Mouse (Mus musculus) CH12.LX (cell line): ENCODE data around the gene Notum. TPM values are rescaled to one million over a fixed set of nuclear protein-coding genes. Genes with fewer than 3 reads are reported as not detected.

ENCODE experiments used
- DNase-seq: peaks from one replicate; pipeline ENCODE4 v3.0.0-alpha.2; 2013; ENCODE audit errors: extremely low read depth
- H3K27ac ChIP-seq: 2 replicates; pipeline ENCODE4 v1.5.1; 2012; ENCODE audit warnings: low read depth, mild to moderate bottlenecking, control low read depth, moderate library complexity; ENCODE audit not compliant: insufficient read depth
- H3K27me3 ChIP-seq: replicated peaks from 2 replicates; pipeline ENCODE3; 2012; ENCODE audit warnings: inconsistent platforms
- H3K36me3 ChIP-seq, 2 experiments: replicated peaks in 1 of 2; 2 replicates each; pipeline versions ENCODE3 to v1.6.1; 2012; ENCODE audit warnings: inconsistent platforms in 1 of 2, low read length in 1 of 2, mild to moderate bottlenecking in 1 of 2, mixed read lengths in 1 of 2, moderate library complexity in 1 of 2; ENCODE audit not compliant: control insufficient read depth in 1 of 2, insufficient read depth in 1 of 2
- H3K4me1 ChIP-seq, 2 experiments: 2 replicates each; pipeline ENCODE4 v1.6.1; 2012; ENCODE audit warnings: inconsistent platforms in 1 of 2, moderate library complexity in 1 of 2; ENCODE audit not compliant: insufficient read depth in 2 of 2, control insufficient read depth in 1 of 2
- H3K4me2 ChIP-seq: 2 replicates; pipeline ENCODE4 v1.6.1; 2012; ENCODE audit warnings: low read depth, mild to moderate bottlenecking, control low read depth; ENCODE audit not compliant: poor library complexity, insufficient read depth, severe bottlenecking
- H3K4me3 ChIP-seq, 3 experiments: fragments of 150-350 bp in 1 of 3; sonication (generic) in 1 of 3; replicated peaks in 1 of 3; 2 replicates each; pipeline versions ENCODE3 to v1.5.1; 2011 to 2012; ENCODE audit warnings: low read depth in 2 of 3, low read length in 2 of 3, mild to moderate bottlenecking in 2 of 3, moderate library complexity in 2 of 3, control low read depth in 1 of 3, improper control_type of control experiment in 1 of 3, inconsistent platforms in 1 of 3, mixed read lengths in 1 of 3; ENCODE audit not compliant: poor library complexity in 1 of 3
- H3K79me2 ChIP-seq: replicated peaks from 2 replicates; pipeline ENCODE4 v1.6.1; 2012; ENCODE audit warnings: mild to moderate bottlenecking, moderate library complexity; ENCODE audit not compliant: control insufficient read depth, poor library complexity, insufficient read depth, severe bottlenecking; ENCODE audit errors: extremely low read depth
- H3K9ac ChIP-seq: 2 replicates; pipeline ENCODE4 v1.6.1; 2012; ENCODE audit warnings: low read depth, mild to moderate bottlenecking, control low read depth, moderate library complexity; ENCODE audit not compliant: insufficient read depth
- H3K9me3 ChIP-seq: replicated peaks from 2 replicates; pipeline ENCODE3; 2012; ENCODE audit warnings: low read length, inconsistent platforms, mixed read lengths
- CHD1 ChIP-seq: IDR thresholded peaks from 2 replicates; pipeline ENCODE4 v1.6.1; 2012; ENCODE audit warnings: low read depth, low read length, improper control_type of control experiment, inconsistent platforms
- CHD2 ChIP-seq: IDR thresholded peaks from 2 replicates; pipeline ENCODE4 v1.6.1; 2011; ENCODE audit warnings: low read length, improper control_type of control experiment
- E2F4 ChIP-seq: IDR thresholded peaks from 2 replicates; pipeline ENCODE4 v1.6.1; 2011; ENCODE audit warnings: low read depth, low read length, improper control_type of control experiment; ENCODE audit not compliant: insufficient replicate concordance
- ELF1 ChIP-seq: IDR thresholded peaks from 2 replicates; pipeline ENCODE4 v1.6.1; 2014; ENCODE audit warnings: low read depth, mild to moderate bottlenecking, inconsistent platforms, low read length, improper control_type of control experiment
- EP300 ChIP-seq: IDR thresholded peaks from 2 replicates; pipeline ENCODE4 v1.6.1; 2011; ENCODE audit warnings: low read length, improper control_type of control experiment
- IRF4 ChIP-seq: IDR thresholded peaks from 2 replicates; pipeline ENCODE4 v1.6.1; 2014; ENCODE audit warnings: low read depth, mild to moderate bottlenecking, inconsistent platforms, low read length, improper control_type of control experiment
- JUND ChIP-seq: conservative IDR thresholded peaks from 2 replicates; pipeline ENCODE4 v1.6.1; 2011; ENCODE audit warnings: low read depth, low read length, improper control_type of control experiment
- MAZ ChIP-seq: IDR thresholded peaks from 2 replicates; pipeline ENCODE4 v1.6.1; 2012; ENCODE audit warnings: low read depth, mild to moderate bottlenecking, inconsistent platforms, low read length, improper control_type of control experiment, moderate library complexity
- MEF2A ChIP-seq: IDR thresholded peaks from 2 replicates; pipeline ENCODE4 v1.6.1; 2014; ENCODE audit warnings: low read depth, mild to moderate bottlenecking, inconsistent platforms, low read length, improper control_type of control experiment, borderline replicate concordance
- MXI1 ChIP-seq: IDR thresholded peaks from 2 replicates; pipeline ENCODE4 v1.6.1; 2011; ENCODE audit warnings: mild to moderate bottlenecking, low read depth, low read length, improper control_type of control experiment
- NELFE ChIP-seq: IDR thresholded peaks from 2 replicates; pipeline ENCODE4 v1.6.1; 2011; ENCODE audit warnings: low read depth, low read length, improper control_type of control experiment
- NRF1 ChIP-seq: IDR thresholded peaks from 2 replicates; pipeline ENCODE4 v1.6.1; 2014; ENCODE audit warnings: low read depth, mild to moderate bottlenecking, inconsistent platforms, low read length, improper control_type of control experiment, moderate library complexity
- PAX5 ChIP-seq: IDR thresholded peaks from 2 replicates; pipeline ENCODE4 v1.6.1; 2012; ENCODE audit warnings: low read length, inconsistent platforms, mixed read lengths
- POLR2AphosphoS2 ChIP-seq: IDR thresholded peaks from 2 replicates; pipeline ENCODE4 v1.6.1; 2011; ENCODE audit warnings: low read depth, low read length, improper control_type of control experiment
- SIN3A ChIP-seq: IDR thresholded peaks from 2 replicates; pipeline ENCODE4 v1.6.1; 2012; ENCODE audit warnings: low read length, improper control_type of control experiment, inconsistent platforms
- SMC3 ChIP-seq: IDR thresholded peaks from 2 replicates; pipeline ENCODE4 v1.6.1; 2011; ENCODE audit warnings: low read depth, low read length, improper control_type of control experiment
- USF1 ChIP-seq: IDR thresholded peaks from 2 replicates; pipeline ENCODE4 v1.6.1; 2014; ENCODE audit warnings: low read depth, mild to moderate bottlenecking, inconsistent platforms, low read length, improper control_type of control experiment
- ZNF384 ChIP-seq: IDR thresholded peaks from 2 replicates; pipeline ENCODE4 v1.6.1; 2012; ENCODE audit warnings: low read depth, low read length, improper control_type of control experiment, inconsistent platforms
- dilution Hi-C: fragments of 300-500 bp; cut with MboI; formaldehyde crosslinking; loops from 2 replicates; pipeline ENCODE4 v1.14.3; 2020; ENCODE audit warnings: low sequenced_read_pairs; ENCODE audit not compliant: extremely low pct_unique_long_range_greater_than_20kb, extremely low pct_ligation_motif_present
- in situ Hi-C: fragments of 300-500 bp; cut with MboI; formaldehyde crosslinking; loops from 3 replicates; pipeline ENCODE4 v1.14.3; 2019; ENCODE audit warnings: low sequenced_read_pairs, low pct_ligation_motif_present, low pct_unique_long_range_greater_than_20kb, mixed read lengths
- polyA plus RNA-seq: library from polyadenylated mRNA; unstranded; fragments of >175 nt; gene quantifications from 2 replicates; pipeline ENCODE4 v1.2.1, GENCODE M21; 2012; ENCODE audit warnings: low read depth; ENCODE audit not compliant: insufficient read length
- total RNA-seq, 2 experiments: library from RNA; depleted of rRNA; stranded (reverse); fragments of 300-350 nt in 1 of 2; fragments of >200 nt in 1 of 2; gene quantifications; 2 replicates each; pipeline ENCODE4 v1.2.3; 2012 to 2014

Notum gene
- total and polyA plus RNA-seq, 3 experiments = not detected

DNA sequence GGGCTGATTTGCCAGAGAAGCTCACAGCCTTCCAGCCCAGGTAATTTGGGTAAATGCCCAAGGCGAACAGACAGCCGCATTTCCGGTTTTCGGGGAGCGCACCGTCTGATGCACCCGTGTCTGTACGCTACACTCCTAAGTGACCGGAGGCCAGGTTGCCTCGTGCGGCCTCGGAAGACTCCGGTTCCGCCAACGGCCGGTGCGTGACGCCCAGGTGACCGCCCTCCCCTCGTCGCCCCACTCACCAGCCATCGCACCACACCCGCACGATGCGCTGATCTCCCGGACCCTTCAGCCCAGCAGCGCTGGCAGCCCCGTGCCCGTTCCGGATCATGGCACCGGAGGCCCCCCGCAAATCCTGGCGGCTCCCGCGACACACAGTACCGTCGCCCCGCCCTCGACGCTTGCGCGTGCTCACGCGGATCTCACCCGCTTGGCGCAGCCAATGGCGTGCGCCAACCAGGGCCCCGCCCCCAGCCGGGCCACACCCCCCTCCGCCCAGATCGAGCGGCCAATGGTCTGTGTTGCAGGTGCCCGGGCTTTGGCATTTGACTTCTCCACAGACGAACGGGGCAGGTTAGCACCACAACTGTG is 43.4 kb downstream of the Notum start, which contains the start of gene Pcyt2 (continued):
- no peak; the same call in 1 of the 2 replicates for TF ChIP-seq USF1
- TF ChIP-seq CHD1 = no peak
- TF ChIP-seq NELFE = peak; percentile 95
- TF ChIP-seq PAX5 = no peak
- TF ChIP-seq CHD2 = peak; percentile 79
- TF ChIP-seq POLR2AphosphoS2 = peak; percentile 99
- no peak for TF ChIP-seq JUND
- no peak; the same call in 1 of the 2 replicates for TF ChIP-seq E2F4
- no peak for TF ChIP-seq SMC3

DNA sequence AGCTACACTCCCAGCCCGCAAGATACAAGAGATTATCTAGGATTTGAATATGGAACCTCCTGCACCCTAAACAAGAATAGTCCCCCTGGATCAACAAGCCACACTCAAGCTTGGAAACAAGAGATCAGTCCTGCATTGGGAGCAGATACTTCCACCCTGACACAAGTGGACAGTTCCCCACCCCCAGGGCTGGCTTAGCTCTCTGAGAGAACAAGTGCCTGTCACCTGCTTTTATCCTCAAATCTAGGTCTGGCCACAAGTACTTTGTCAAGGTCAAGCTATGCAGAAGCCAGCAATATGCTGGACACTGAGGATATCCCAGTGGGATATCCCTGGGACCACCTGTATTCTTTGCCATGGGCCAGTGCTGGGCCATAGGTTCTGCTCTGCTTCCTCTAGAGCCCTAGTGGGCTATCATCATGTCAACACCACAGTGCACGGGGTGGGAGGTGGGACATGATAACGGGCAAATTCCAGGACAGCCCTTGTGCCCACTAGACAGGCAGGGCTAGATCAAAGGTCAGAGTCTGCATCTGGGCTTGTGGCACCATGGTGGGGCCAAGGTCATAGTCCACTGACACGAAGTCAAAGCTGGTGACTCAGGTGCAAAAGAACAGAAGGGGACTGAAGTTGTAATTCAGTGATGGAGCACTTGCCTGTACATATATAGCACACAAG is 44.2 kb downstream of the Notum start:
- dilution Hi-C loops (no loop called here), in situ Hi-C loops (no loop called here)
- H3K36me3 ChIP-seq = peaks cover 64 to 80% of the 10 kb centered on the region in 2 experiments
- H3K9me3 ChIP-seq = no peaks in the 10 kb centered on the region
- H3K4me2 ChIP-seq = peak overlapping the region; percentile 63
- peaks cover 8 to 36% of the 10 kb centered on the region in 2 experiments for H3K4me1 ChIP-seq
- H3K4me3 ChIP-seq = peak overlapping the region; percentile 75 to 87 (median 79)
- peak overlapping the region; percentile 73 for H3K9ac ChIP-seq
- H3K27ac ChIP-seq = 0 out of 2 replicates have a peak overlapping the region, but pooled peaks have one; percentile 59
- TF ChIP-seq IRF4 (no peak), ZNF384 (no peak), CHD2 (no peak), NRF1 (no peak), ELF1 (no peak), MAZ (no peak), MXI1 (no peak), NELFE (no peak), MEF2A (no peak), SIN3A (no peak), EP300 (no peak)
- H3K79me2 ChIP-seq = peaks cover 22% of the 10 kb centered on the region
- no peak for DNase-seq
- no peaks in the 10 kb centered on the region for H3K27me3 ChIP-seq
